In genomic region chr5:134170167-134170566, GRCm38 (mm10) we compare ENCODE assay signal across 19 mouse cellular contexts.
"Had no signal": no experiment of that assay in that cellular context is flagged by ENCODE, and none has a peak within 500 bp of the region (broad histone marks: within the 10 kb centered on the region; RNA-seq: fewer than 3 reads in every experiment).

No protein-coding gene starts in this region.

- H3K4me2 ChIP-seq: liver, embryonic 13.5 days; lung, embryonic 15.5 days; midbrain, embryonic 11.5 days; midbrain, embryonic 13.5 days; midbrain, embryonic 15.5 days; neural tube, embryonic 12.5 days; stomach, embryonic 15.5 days had no signal

- H3K9me3 ChIP-seq: liver, embryonic 13.5 days; lung, embryonic 15.5 days; megakaryocyte, embryonic 14.5 days; midbrain, embryonic 13.5 days; midbrain, embryonic 15.5 days; neural tube, embryonic 12.5 days; stomach, embryonic 15.5 days had no signal

- ATAC-seq: lung, postnatal 0 days; midbrain, embryonic 13.5 days; midbrain, embryonic 15.5 days had no signal

- H3K36me3 ChIP-seq: stomach, embryonic 15.5 days had no signal

- H3K27me3 ChIP-seq: liver, embryonic 13.5 days; lung, embryonic 15.5 days; megakaryocyte, embryonic 14.5 days; midbrain, embryonic 13.5 days; midbrain, embryonic 15.5 days; neural tube, embryonic 12.5 days; stomach, embryonic 15.5 days had no signal

- H3K27ac ChIP-seq: liver, embryonic 13.5 days; lung, embryonic 15.5 days; macrophage; midbrain, embryonic 13.5 days; midbrain, embryonic 15.5 days; neural tube, embryonic 12.5 days; stomach, embryonic 15.5 days; stomach, postnatal 0 days had no signal

- H3K9ac ChIP-seq: liver, embryonic 13.5 days; lung, embryonic 15.5 days; midbrain, embryonic 13.5 days; midbrain, embryonic 15.5 days; neural tube, embryonic 12.5 days; stomach, embryonic 15.5 days had no signal

- DNase-seq: liver, embryonic 13.5 days; lung, adult 2 months; lung, postnatal 14 days; lung, postnatal 36 days; right cerebral cortex, postnatal 14 days; spleen, adult 18-20 months; thymus, adult 2 months; thymus, postnatal 25 days; thymus, postnatal 4 days had no signal

- H3K4me3 ChIP-seq: liver, embryonic 13.5 days; lung, embryonic 15.5 days; megakaryocyte, embryonic 14.5 days; midbrain, embryonic 13.5 days; midbrain, embryonic 15.5 days; neural tube, embryonic 12.5 days; stomach, embryonic 15.5 days had no signal
